Mouse (Mus musculus): ENCODE measurements at regions not wholly inside any gene's neighbourhood (a gene's known extent, or its start where the extent isn't known, plus 50 kb on each side); places are given as distances from the start of the nearest gene placed in this dataset.

DNA sequence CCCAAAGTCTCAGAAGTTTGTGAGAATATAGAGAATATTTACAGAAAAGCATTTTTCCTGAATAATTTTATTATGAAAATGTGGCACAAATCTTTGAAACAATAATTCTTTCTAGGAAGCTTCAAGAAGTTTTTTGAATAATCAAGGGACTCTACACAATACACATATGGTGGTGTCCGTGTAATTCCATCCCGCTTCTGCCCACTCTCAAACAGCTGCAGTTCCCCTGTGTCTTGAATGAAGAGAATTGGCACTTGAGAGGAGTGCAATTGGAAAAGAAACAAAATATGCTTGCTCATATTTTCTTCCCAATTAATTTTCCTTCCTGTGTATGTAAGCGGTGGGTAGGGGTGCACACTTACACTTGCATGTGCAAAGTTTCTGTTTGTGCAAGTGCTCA, 805.7 kb upstream of the Tbl1xr1 start:
- WGBS = 94% methylated on average over 3 of the region's 3 CpGs
- Histone ChIP-seq H3K27ac (ENCODE audit: insufficient read depth, low read length) (no peak overlapping the region), H3K4me3 (ENCODE audit: extremely low read depth, insufficient read depth, insufficient read length) (no peak overlapping the region), H3K36me3 (ENCODE audit: control insufficient read depth, insufficient read depth, low read length) (no peaks in the 10 kb centered on the region), H3K4me1 (ENCODE audit: control insufficient read depth, insufficient read depth, insufficient read length) (no peaks in the 10 kb centered on the region), H3K27me3 (ENCODE audit: control insufficient read depth, insufficient read depth, low read length) (no peaks in the 10 kb centered on the region)
- TF ChIP-seq POLR2A (IDR thresholded peaks at IDR 0.05; ENCODE audit: low read depth, low read length) (no peak), CTCF (IDR thresholded peaks at IDR 0.05; ENCODE audit: extremely low read depth, insufficient read depth, insufficient read length, insufficient replicate concordance) (no peak)
- no peak for DNase-seq (ENCODE audit: low read depth in 1 of 2, low spot score in 2 of 2)

DNA sequence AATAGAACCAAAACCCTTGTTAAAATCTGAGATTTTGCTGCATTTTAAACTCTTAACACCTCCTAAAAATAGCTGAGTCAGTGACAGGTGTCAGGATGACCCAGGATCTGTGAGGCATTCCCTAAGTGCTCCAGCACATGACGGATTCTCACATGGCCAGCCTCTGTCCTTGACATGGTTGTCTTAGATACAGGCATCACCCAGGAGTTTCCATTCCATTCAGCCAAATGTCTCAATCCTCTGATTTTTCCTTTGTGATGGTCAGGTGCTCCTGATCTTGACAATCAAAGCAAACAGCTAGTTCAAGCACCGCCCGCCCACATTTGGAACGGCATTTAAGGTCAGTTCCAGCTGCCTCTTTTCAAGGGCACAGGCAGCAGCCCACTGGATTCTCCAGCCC, 804.2 kb upstream of the Tbl1xr1 start:
- no peak for DNase-seq (ENCODE audit: low read depth in 1 of 2, low spot score in 2 of 2)
- Histone ChIP-seq H3K4me3 (ENCODE audit: extremely low read depth, insufficient read depth, insufficient read length) (no peak overlapping the region), H3K27ac (ENCODE audit: insufficient read depth, low read length) (no peak overlapping the region), H3K27me3 (ENCODE audit: control insufficient read depth, insufficient read depth, low read length) (no peaks in the 10 kb centered on the region), H3K4me1 (ENCODE audit: control insufficient read depth, insufficient read depth, insufficient read length) (no peaks in the 10 kb centered on the region), H3K36me3 (ENCODE audit: control insufficient read depth, insufficient read depth, low read length) (no peaks in the 10 kb centered on the region)
- TF ChIP-seq POLR2A (IDR thresholded peaks at IDR 0.05; ENCODE audit: low read depth, low read length) = no peak
- no peak for TF ChIP-seq CTCF (IDR thresholded peaks at IDR 0.05; ENCODE audit: extremely low read depth, insufficient read depth, insufficient read length, insufficient replicate concordance)
- WGBS = 93% methylated on average over 4 of the region's 4 CpGs

DNA sequence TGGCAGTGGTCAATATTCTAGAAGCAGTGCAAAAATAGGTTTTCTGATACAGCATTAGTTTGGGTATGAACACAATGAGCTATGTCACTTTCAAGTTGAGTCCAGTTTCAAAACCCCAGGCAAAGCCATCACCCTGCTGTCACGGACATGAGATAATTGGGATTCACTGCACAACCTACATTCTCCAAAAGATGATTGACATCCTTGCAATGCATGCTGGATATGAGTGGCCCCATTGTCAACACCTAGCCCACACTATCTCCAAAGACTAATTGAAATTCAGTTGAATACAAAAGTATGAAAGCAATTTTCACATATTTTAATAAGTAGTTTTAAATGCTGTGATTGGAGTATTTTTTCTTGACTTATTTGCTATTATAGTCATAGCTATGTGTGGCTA, 783.7 kb upstream of the Tbl1xr1 start:
- DNase-seq (ENCODE audit: low read depth in 1 of 2, low spot score in 2 of 2) = no peak
- Histone ChIP-seq H3K4me1 (ENCODE audit: control insufficient read depth, insufficient read depth, insufficient read length) (no peaks in the 10 kb centered on the region), H3K27ac (ENCODE audit: insufficient read depth, low read length) (no peak overlapping the region), H3K4me3 (ENCODE audit: extremely low read depth, insufficient read depth, insufficient read length) (no peak overlapping the region), H3K36me3 (ENCODE audit: control insufficient read depth, insufficient read depth, low read length) (no peaks in the 10 kb centered on the region), H3K27me3 (ENCODE audit: control insufficient read depth, insufficient read depth, low read length) (no peaks in the 10 kb centered on the region)
- no peak for TF ChIP-seq CTCF (IDR thresholded peaks at IDR 0.05; ENCODE audit: extremely low read depth, insufficient read depth, insufficient read length, insufficient replicate concordance)
- TF ChIP-seq POLR2A (IDR thresholded peaks at IDR 0.05; ENCODE audit: low read depth, low read length) = no peak
- 85% methylated on average over 1 of the region's 1 CpGs for WGBS

DNA sequence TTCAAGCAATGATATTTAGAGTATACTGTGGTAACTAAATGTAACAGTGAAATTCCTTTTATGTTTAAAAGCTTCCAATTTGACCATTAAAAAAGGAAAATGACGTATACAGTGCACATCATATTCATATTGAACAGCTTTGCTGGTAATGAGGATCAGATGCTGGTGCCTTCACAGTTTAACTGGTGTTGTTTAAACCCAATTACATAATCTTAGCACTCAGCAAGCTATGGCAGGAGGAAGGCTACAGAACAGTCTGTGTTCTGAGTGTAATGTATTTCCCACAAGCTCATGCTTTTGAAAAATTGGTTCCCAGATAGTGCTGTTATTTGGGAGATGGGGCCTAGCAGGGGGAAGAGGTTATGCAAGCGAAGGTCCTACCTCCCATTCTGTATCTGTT, 783.1 kb upstream of the Tbl1xr1 start:
- TF ChIP-seq POLR2A (IDR thresholded peaks at IDR 0.05; ENCODE audit: low read depth, low read length) = no peak
- no peak for TF ChIP-seq CTCF (IDR thresholded peaks at IDR 0.05; ENCODE audit: extremely low read depth, insufficient read depth, insufficient read length, insufficient replicate concordance)
- no peak overlapping the region for H3K4me3 ChIP-seq (ENCODE audit: extremely low read depth, insufficient read depth, insufficient read length)
- H3K4me1 ChIP-seq (ENCODE audit: control insufficient read depth, insufficient read depth, insufficient read length) = no peaks in the 10 kb centered on the region
- DNase-seq (ENCODE audit: low read depth in 1 of 2, low spot score in 2 of 2) = no peak
- 90% methylated on average over 2 of the region's 2 CpGs for WGBS
- no peak overlapping the region for H3K27ac ChIP-seq (ENCODE audit: insufficient read depth, low read length)
- no peaks in the 10 kb centered on the region for H3K27me3 ChIP-seq (ENCODE audit: control insufficient read depth, insufficient read depth, low read length)
- no peaks in the 10 kb centered on the region for H3K36me3 ChIP-seq (ENCODE audit: control insufficient read depth, insufficient read depth, low read length)

DNA sequence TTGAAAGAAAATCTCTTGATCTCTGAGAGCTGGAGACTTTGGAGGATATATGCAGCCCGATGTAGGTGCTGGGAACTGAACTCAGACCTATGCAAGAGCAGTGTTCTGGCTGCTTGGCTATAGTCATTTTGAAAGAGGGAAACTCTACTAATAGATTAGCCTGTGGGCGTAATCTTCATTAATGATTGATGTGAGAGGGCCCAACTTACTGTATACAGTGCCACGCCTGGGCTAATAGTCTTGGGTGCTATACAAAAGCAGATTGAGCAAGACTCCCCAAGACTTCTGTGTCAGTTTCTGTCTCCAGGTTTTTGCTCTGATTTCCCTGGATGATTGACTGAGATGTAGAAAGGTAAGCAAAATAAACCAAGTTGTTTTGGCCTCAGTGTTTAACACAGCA, 781.7 kb upstream of the Tbl1xr1 start:
- Histone ChIP-seq H3K4me1 (ENCODE audit: control insufficient read depth, insufficient read depth, insufficient read length) (no peaks in the 10 kb centered on the region), H3K27me3 (ENCODE audit: control insufficient read depth, insufficient read depth, low read length) (no peaks in the 10 kb centered on the region), H3K27ac (ENCODE audit: insufficient read depth, low read length) (no peak overlapping the region), H3K36me3 (ENCODE audit: control insufficient read depth, insufficient read depth, low read length) (no peaks in the 10 kb centered on the region), H3K4me3 (ENCODE audit: extremely low read depth, insufficient read depth, insufficient read length) (no peak overlapping the region)
- no peak for TF ChIP-seq POLR2A (IDR thresholded peaks at IDR 0.05; ENCODE audit: low read depth, low read length)
- TF ChIP-seq CTCF (IDR thresholded peaks at IDR 0.05; ENCODE audit: extremely low read depth, insufficient read depth, insufficient read length, insufficient replicate concordance) = no peak
- WGBS = 92% methylated on average over 3 of the region's 3 CpGs
- DNase-seq (ENCODE audit: low read depth in 1 of 2, low spot score in 2 of 2) = no peak

DNA sequence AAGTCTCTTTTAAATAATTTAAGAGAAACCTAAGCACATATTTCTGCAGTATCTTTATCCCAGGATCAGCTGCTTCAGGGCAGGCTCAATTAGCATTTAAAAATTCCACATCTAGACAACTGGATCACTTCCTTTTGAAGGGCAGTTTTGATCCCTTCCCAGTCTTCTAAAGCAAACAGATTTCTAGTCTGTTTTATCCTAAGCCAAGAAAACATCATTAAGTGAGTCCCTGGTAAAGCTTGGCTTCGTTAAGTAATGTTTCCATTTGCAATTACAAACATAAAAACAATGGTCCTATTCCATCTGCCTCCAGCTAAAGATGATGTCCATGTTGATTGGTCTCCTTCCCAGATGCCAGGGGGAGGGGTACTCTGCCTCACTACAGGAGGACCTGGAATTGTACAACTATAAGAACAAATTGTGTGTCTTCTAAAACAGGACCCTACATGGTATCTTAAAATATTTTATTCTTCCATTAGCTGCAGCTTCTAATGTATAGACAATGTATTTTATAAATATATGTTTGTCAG, 779.8 kb upstream of the Tbl1xr1 start:
- Histone ChIP-seq H3K4me3 (ENCODE audit: extremely low read depth, insufficient read depth, insufficient read length) (no peak overlapping the region), H3K27me3 (ENCODE audit: control insufficient read depth, insufficient read depth, low read length) (no peaks in the 10 kb centered on the region), H3K36me3 (ENCODE audit: control insufficient read depth, insufficient read depth, low read length) (no peaks in the 10 kb centered on the region), H3K4me1 (ENCODE audit: control insufficient read depth, insufficient read depth, insufficient read length) (no peaks in the 10 kb centered on the region), H3K27ac (ENCODE audit: insufficient read depth, low read length) (no peak overlapping the region)
- TF ChIP-seq CTCF (IDR thresholded peaks at IDR 0.05; ENCODE audit: extremely low read depth, insufficient read depth, insufficient read length, insufficient replicate concordance) (no peak), POLR2A (IDR thresholded peaks at IDR 0.05; ENCODE audit: low read depth, low read length) (no peak)
- WGBS = 65% methylated on average over 1 of the region's 1 CpGs
- no peak for DNase-seq (ENCODE audit: low read depth in 1 of 2, low spot score in 2 of 2)

DNA sequence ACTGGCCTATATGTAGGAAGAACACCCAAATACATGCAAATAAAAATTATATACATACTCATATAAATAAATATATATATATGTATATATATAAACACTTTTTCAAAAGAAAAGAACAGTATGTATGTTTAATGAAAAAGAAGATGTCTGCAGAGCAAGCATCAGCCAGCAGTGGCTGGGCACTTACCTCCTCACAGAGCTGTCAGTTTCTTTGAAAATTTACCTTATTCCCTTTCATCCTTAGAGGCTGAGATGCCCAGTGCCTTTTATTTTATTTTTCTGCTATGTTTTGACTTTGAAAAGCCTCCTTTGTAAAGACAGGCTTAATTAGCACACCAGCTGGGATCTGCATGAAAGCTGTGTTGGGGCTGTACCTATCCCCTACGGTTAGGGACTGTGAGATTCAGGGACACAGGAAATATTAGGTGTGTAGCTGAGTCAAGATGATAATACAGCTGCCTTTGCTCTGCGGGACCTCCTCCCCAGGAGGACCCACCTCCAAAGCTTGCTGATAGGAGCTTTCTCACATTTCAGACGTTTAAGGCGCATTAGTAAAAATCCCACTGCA, 751.0 kb upstream of the Tbl1xr1 start:
- 83% methylated on average over 4 of the region's 4 CpGs for WGBS
- Histone ChIP-seq H3K27ac (ENCODE audit: insufficient read depth, low read length) (no peak overlapping the region), H3K27me3 (ENCODE audit: control insufficient read depth, insufficient read depth, low read length) (no peaks in the 10 kb centered on the region), H3K36me3 (ENCODE audit: control insufficient read depth, insufficient read depth, low read length) (no peaks in the 10 kb centered on the region), H3K4me3 (ENCODE audit: extremely low read depth, insufficient read depth, insufficient read length) (no peak overlapping the region), H3K4me1 (ENCODE audit: control insufficient read depth, insufficient read depth, insufficient read length) (no peaks in the 10 kb centered on the region)
- DNase-seq (ENCODE audit: low read depth in 1 of 2, low spot score in 2 of 2) = no peak
- no peak for TF ChIP-seq POLR2A (IDR thresholded peaks at IDR 0.05; ENCODE audit: low read depth, low read length)
- no peak for TF ChIP-seq CTCF (IDR thresholded peaks at IDR 0.05; ENCODE audit: extremely low read depth, insufficient read depth, insufficient read length, insufficient replicate concordance)

Measured in spleen, adult 2 months (tissue).